Mouse (Mus musculus) intestine, postnatal 0 days (tissue): ENCODE data around the gene Kcnn1. TPM values are rescaled to one million over a fixed set of nuclear protein-coding genes. Genes with fewer than 3 reads are reported as not detected.
A peak's percentile ranks its signal among the peaks of the same experiment; 100 is the strongest.

Experiments
- ATAC-seq: fragments of 200-750 bp; cut with Nextera tagmentation; 2 replicates; pipeline ENCODE4 v1.8.0; 2017; ENCODE audit warnings: mild to moderate bottlenecking, moderate TSS enrichment, moderate library complexity
- H3K27ac ChIP-seq: fragments of 300-500 bp; sonication (generic); 2 replicates; pipeline ENCODE4 v1.5.1; 2014; ENCODE audit warnings: mild to moderate bottlenecking, low read depth, low read length, moderate library complexity
- H3K27me3 ChIP-seq: fragments of 300-500 bp; sonication (generic); replicated peaks from 2 replicates; pipeline ENCODE4 v1.6.1; 2014; ENCODE audit warnings: low read length, mixed read lengths; ENCODE audit not compliant: control insufficient read depth, insufficient read depth
- H3K36me3 ChIP-seq: fragments of 300-500 bp; sonication (generic); 2 replicates; pipeline ENCODE4 v1.6.1; 2014; ENCODE audit warnings: mild to moderate bottlenecking, moderate library complexity; ENCODE audit not compliant: control insufficient read depth, insufficient read depth
- H3K4me1 ChIP-seq: fragments of 300-500 bp; sonication (generic); replicated peaks from 2 replicates; pipeline ENCODE4 v1.6.1; 2014; ENCODE audit warnings: antibody characterized with exemption, low read length, mixed read lengths; ENCODE audit not compliant: control insufficient read depth, insufficient read depth
- H3K4me2 ChIP-seq: fragments of 300-500 bp; sonication (generic); replicated peaks from 2 replicates; pipeline ENCODE4 v1.6.1; 2014; ENCODE audit warnings: low read depth, mild to moderate bottlenecking, moderate library complexity
- H3K4me3 ChIP-seq: fragments of 300-500 bp; sonication (generic); 2 replicates; pipeline ENCODE4 v1.5.1; 2014; ENCODE audit warnings: low read depth, low read length
- H3K9ac ChIP-seq: fragments of 300-500 bp; sonication (generic); 2 replicates; pipeline ENCODE4 v1.6.1; 2014; ENCODE audit warnings: mild to moderate bottlenecking, low read depth, low read length
- H3K9me3 ChIP-seq: fragments of 300-500 bp; sonication (generic); 2 replicates; pipeline ENCODE4 v1.6.1; 2016; ENCODE audit warnings: mixed run types; ENCODE audit not compliant: control insufficient read depth
- CTCF ChIP-seq: sonication (generic); IDR thresholded peaks from 2 replicates; pipeline ENCODE4 v1.5.1; 2016; ENCODE audit warnings: low read depth, mild to moderate bottlenecking, control low read depth, antibody characterized with exemption, moderate library complexity
- WGBS: fragments of 180-500 bp; shearing (Covaris S2); extraction: QIAGEN DNeasy Blood & Tissue Kit; methylation state at CpG from one replicate; pipeline ENCODE4 v1.1.7; 2014; 5-methylcytosine and 5-hydroxymethylcytosine counted together
- polyA plus RNA-seq: library from polyadenylated mRNA; unstranded; fragments of >200 nt; fragmentation: Nextera tagmentation; extraction: Ambion mirVana; gene quantifications from 2 replicates; pipeline ENCODE4 v1.2.1, GENCODE M21; 2015

Gene Kcnn1
- polyA plus RNA-seq, 1 experiment from 2014 or later: 0.30 TPM

- TF ChIP-seq CTCF: peak; percentile 98
- Histone ChIP-seq H3K4me3 (no peak overlapping the region), H3K4me1 (peaks cover 5% of the 10 kb centered on the region), H3K9me3 (no peaks in the 10 kb centered on the region), H3K27ac (no peak overlapping the region), H3K4me2 (peak overlapping the region; percentile 59; the same call in 1 of the 2 replicates), H3K36me3 (peaks cover 8% of the 10 kb centered on the region; the same call in 1 of the 2 replicates), H3K9ac (no peak overlapping the region), H3K27me3 (peaks cover 5% of the 10 kb centered on the region)
- 50% methylated on average over 16 of the region's 16 CpGs for WGBS
- ATAC-seq: 0 out of 2 replicates have a peak, but pooled peaks have one; percentile 5
Observed at GRCm38 (mm10) chr8:70869601-70870041, 6.6 kb upstream of the Kcnn1 start.

- H3K36me3 ChIP-seq: peaks cover 8% of the 10 kb centered on the region; the same call in 1 of the 2 replicates
- H3K27me3 ChIP-seq: peaks cover 9% of the 10 kb centered on the region
- peaks cover 5% of the 10 kb centered on the region for H3K4me1 ChIP-seq
- no peak for TF ChIP-seq CTCF
- H3K9ac ChIP-seq: no peak overlapping the region
- H3K27ac ChIP-seq: no peak overlapping the region
- H3K4me3 ChIP-seq: no peak overlapping the region
- peak overlapping the region; percentile 59 for H3K4me2 ChIP-seq
- 46% methylated on average over 5 of the region's 5 CpGs for WGBS
- ATAC-seq: no peak
- H3K9me3 ChIP-seq: no peaks in the 10 kb centered on the region
Observed at GRCm38 (mm10) chr8:70869199-70869571, 6.1 kb upstream of the Kcnn1 start.

- ATAC-seq: no peak
- Histone ChIP-seq H3K27me3 (peaks cover 14% of the 10 kb centered on the region), H3K36me3 (peaks cover 8% of the 10 kb centered on the region; the same call in 1 of the 2 replicates), H3K27ac (no peak overlapping the region), H3K4me3 (0 out of 2 replicates have a peak overlapping the region, but pooled peaks have one; percentile 18), H3K9me3 (no peaks in the 10 kb centered on the region), H3K4me2 (peak overlapping the region; percentile 59), H3K4me1 (peaks cover 5% of the 10 kb centered on the region), H3K9ac (no peak overlapping the region)
- TF ChIP-seq CTCF: peak; percentile 43
- 24% methylated on average over 40 of the region's 40 CpGs for WGBS
Observed at GRCm38 (mm10) chr8:70868559-70869198, 5.6 kb upstream of the Kcnn1 start.

- Histone ChIP-seq H3K9ac (no peak overlapping the region), H3K4me3 (no peak overlapping the region), H3K4me2 (no peak overlapping the region; the same call in 1 of the 2 replicates), H3K36me3 (peaks cover 8% of the 10 kb centered on the region; the same call in 1 of the 2 replicates), H3K9me3 (no peaks in the 10 kb centered on the region), H3K27me3 (peaks cover 35% of the 10 kb centered on the region), H3K27ac (no peak overlapping the region), H3K4me1 (peaks cover 13% of the 10 kb centered on the region)
- no peak for ATAC-seq
- no peak for TF ChIP-seq CTCF
- 81% methylated on average over 7 of the region's 7 CpGs for WGBS
Observed at GRCm38 (mm10) chr8:70866566-70866965, 3.5 kb upstream of the Kcnn1 start.

- H3K9ac ChIP-seq: no peak overlapping the region
- no peak; the same call in 1 of the 2 replicates for TF ChIP-seq CTCF
- 4% methylated on average over 12 of the region's 12 CpGs for WGBS
- H3K4me2 ChIP-seq: peak overlapping the region; percentile 67
- no peaks in the 10 kb centered on the region for H3K9me3 ChIP-seq
- H3K4me3 ChIP-seq: peak overlapping the region; percentile 51
- peaks cover 13% of the 10 kb centered on the region for H3K4me1 ChIP-seq
- no peak overlapping the region for H3K27ac ChIP-seq
- ATAC-seq: peak; percentile 11; the same call in 1 of the 2 replicates
- H3K27me3 ChIP-seq: peaks cover 38% of the 10 kb centered on the region
- H3K36me3 ChIP-seq: peaks cover 8% of the 10 kb centered on the region; the same call in 1 of the 2 replicates
Observed at GRCm38 (mm10) chr8:70866001-70866520, 3.0 kb upstream of the Kcnn1 start.

- Histone ChIP-seq H3K36me3 (peaks cover 8% of the 10 kb centered on the region; the same call in 1 of the 2 replicates), H3K4me2 (peak overlapping the region; percentile 67), H3K9me3 (no peaks in the 10 kb centered on the region), H3K27ac (no peak overlapping the region), H3K4me3 (peak overlapping the region; percentile 51), H3K9ac (peak overlapping the region; percentile 37; the same call in 1 of the 2 replicates), H3K27me3 (peaks cover 38% of the 10 kb centered on the region), H3K4me1 (peaks cover 13% of the 10 kb centered on the region)
- 0% methylated on average over 46 of the region's 46 CpGs for WGBS
- TF ChIP-seq CTCF: no peak
- ATAC-seq: peak; percentile 89
Observed at GRCm38 (mm10) chr8:70865350-70866000, 2.4 kb upstream of the Kcnn1 start.
